In the genomic region with DNA sequence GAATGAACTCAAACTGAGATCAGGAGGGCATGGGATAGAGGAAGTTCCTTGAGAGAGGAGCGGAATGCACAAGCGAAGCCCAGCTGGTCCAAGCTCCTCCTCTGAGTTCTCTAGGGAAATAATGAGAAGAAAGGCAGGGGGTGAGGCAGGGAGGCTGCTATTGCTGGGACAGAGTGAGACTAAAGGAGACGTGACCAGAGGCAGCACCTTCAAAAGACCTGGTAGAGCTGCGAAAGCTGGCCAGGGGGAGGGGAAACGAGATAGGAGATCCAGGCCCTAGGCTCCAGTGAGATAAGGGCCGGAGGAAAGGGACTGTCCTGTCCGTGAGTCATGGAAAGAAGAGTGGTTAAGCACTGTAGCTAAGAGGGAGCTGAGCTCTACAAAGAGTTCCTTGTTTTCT, we compare ENCODE assay signal across 14 mouse cellular contexts. TPM values are rescaled to one million over a fixed set of nuclear protein-coding genes. Genes with fewer than 3 reads are reported as not detected.
DNase-seq lines count a peak whose midpoint lies in the region; ATAC-seq and TF ChIP-seq lines count a peak whose summit lies in the region.
"Had no signal": no experiment of that assay in that cellular context is flagged by ENCODE, and none has a peak within 500 bp of the region (broad histone marks: within the 10 kb centered on the region; RNA-seq: fewer than 3 reads in every experiment).

No protein-coding gene starts in this region.

- WGBS in kidney, embryonic 14.5 days = 57% methylated on average over 7 of the region's 7 CpGs
- 62% methylated on average over 7 of the region's 7 CpGs for WGBS in kidney, embryonic 15.5 days
- WGBS in liver, embryonic 13.5 days (ENCODE audit: insufficient replicate concordance) = 20% methylated on average over 7 of the region's 7 CpGs

- no peaks in the 10 kb centered on the region for H3K36me3 ChIP-seq in kidney, embryonic 14.5 days (ENCODE audit: control insufficient read depth, insufficient read depth, low read length)
- H3K36me3 ChIP-seq in kidney, embryonic 15.5 days = no peaks in the 10 kb centered on the region
- H3K36me3 ChIP-seq in CH12.LX (replicated peaks in 1 of 2; ENCODE audit: control insufficient read depth in 1 of 2, insufficient read depth in 1 of 2, low read length in 1 of 2) = no peaks in the 10 kb centered on the region
- H3K36me3 ChIP-seq in liver, embryonic 13.5 days = no peaks in the 10 kb centered on the region
- H3K36me3 ChIP-seq: limb, embryonic 15.5 days had no signal

- TF ChIP-seq RAD21 in CH12.LX (IDR thresholded peaks at IDR 0.05; ENCODE audit: low read depth, low read length) = no peak

- no peak for TF ChIP-seq CTCF in CH12.LX (conservative IDR thresholded peaks at IDR 0.05 in 1 of 2, IDR thresholded peaks at IDR 0.05 in 1 of 2; ENCODE audit: low read depth in 2 of 2, low read length in 2 of 2)

- ATAC-seq in kidney, embryonic 14.5 days (ENCODE audit: low FRiP score, low TSS enrichment) = peak; percentile 22; the same call in 1 of the 2 replicates
- no peak for ATAC-seq in kidney, embryonic 15.5 days (replicated peaks; ENCODE audit: low FRiP score)
- peak; percentile 20; the same call in 1 of the 2 replicates for ATAC-seq in liver, embryonic 13.5 days (ENCODE audit: low read depth)
- ATAC-seq: inflammation-experienced regulatory T-cells, adult 6 months had no signal

- H3K9ac ChIP-seq in kidney, embryonic 14.5 days (ENCODE audit: low read depth, low read length) = no peak overlapping the region
- H3K9ac ChIP-seq in kidney, embryonic 15.5 days = no peak overlapping the region
- no peak overlapping the region for H3K9ac ChIP-seq in CH12.LX (ENCODE audit: insufficient read depth, low read depth)
- H3K9ac ChIP-seq in liver, embryonic 13.5 days = no peak overlapping the region
- H3K9ac ChIP-seq: limb, embryonic 15.5 days had no signal

- no peaks in the 10 kb centered on the region for H3K79me2 ChIP-seq in CH12.LX (replicated peaks; ENCODE audit: control insufficient read depth, extremely low read depth, insufficient read depth, poor library complexity, severe bottlenecking)

- no peak overlapping the region for H3K4me2 ChIP-seq in kidney, embryonic 14.5 days (replicated peaks; ENCODE audit: low read depth, low read length)
- H3K4me2 ChIP-seq in kidney, embryonic 15.5 days = no peak overlapping the region
- no peak overlapping the region for H3K4me2 ChIP-seq in CH12.LX (ENCODE audit: insufficient read depth, low read depth, poor library complexity, severe bottlenecking)
- no peak overlapping the region for H3K4me2 ChIP-seq in liver, embryonic 13.5 days
- H3K4me2 ChIP-seq: limb, embryonic 15.5 days had no signal

- no peak overlapping the region for H3K4me3 ChIP-seq in kidney, embryonic 14.5 days (ENCODE audit: low read length)
- no peak overlapping the region for H3K4me3 ChIP-seq in kidney, embryonic 15.5 days (replicated peaks)
- H3K4me3 ChIP-seq in CH12.LX (replicated peaks in 1 of 3; ENCODE audit: low read depth in 2 of 3, low read length in 2 of 3, poor library complexity in 1 of 3) = no peak overlapping the region
- no peak overlapping the region for H3K4me3 ChIP-seq in liver, embryonic 13.5 days (replicated peaks)
- H3K4me3 ChIP-seq: limb, embryonic 15.5 days had no signal

- in situ Hi-C loops in CH12.LX (cut with MboI; ENCODE audit: low pct_ligation_motif_present, low pct_unique_long_range_greater_than_20kb, low sequenced_read_pairs) = no loop called here

- H3K27ac ChIP-seq in kidney, embryonic 14.5 days (ENCODE audit: low read depth, low read length) = no peak overlapping the region
- H3K27ac ChIP-seq in kidney, embryonic 15.5 days = no peak overlapping the region
- H3K27ac ChIP-seq in CH12.LX (ENCODE audit: insufficient read depth, low read depth) = no peak overlapping the region
- peak overlapping the region; percentile 60 for H3K27ac ChIP-seq in liver, embryonic 13.5 days
- H3K27ac ChIP-seq: limb, embryonic 15.5 days had no signal

- peak; percentile 86 for DNase-seq in heart, adult 11 months
- DNase-seq in heart, postnatal 25 days (ENCODE audit: low spot score) = no peak
- peak; percentile 55 for DNase-seq in CH12.LX (ENCODE audit: extremely low read depth)
- DNase-seq in liver, embryonic 13.5 days = no peak
- no peak for DNase-seq in layer of hippocampus, adult 9-11 months
- DNase-seq in left cerebral cortex, adult 11 months (ENCODE audit: low spot score) = no peak
- DNase-seq: cerebellum, adult 9-11 months; gastrocnemius, postnatal 36 days; kidney, postnatal 36 days; midbrain, embryonic 14.5 days had no signal

- intact Hi-C loops in heart, postnatal 25 days (cut with DNase I) = loop anchor here (2.0 to 5.0 kb wide), 2 partner anchors 47 to 108 kb away; no protein-coding TSS in a partner anchor

- H3K9me3 ChIP-seq in kidney, embryonic 14.5 days (ENCODE audit: control insufficient read depth, low read length) = no peaks in the 10 kb centered on the region
- H3K9me3 ChIP-seq in kidney, embryonic 15.5 days (replicated peaks) = no peaks in the 10 kb centered on the region
- no peaks in the 10 kb centered on the region for H3K9me3 ChIP-seq in CH12.LX (replicated peaks; ENCODE audit: low read length)
- no peaks in the 10 kb centered on the region for H3K9me3 ChIP-seq in liver, embryonic 13.5 days (replicated peaks)
- H3K9me3 ChIP-seq: limb, embryonic 15.5 days had no signal

- dilution Hi-C loops in CH12.LX (cut with MboI; ENCODE audit: extremely low pct_ligation_motif_present, extremely low pct_unique_long_range_greater_than_20kb, low sequenced_read_pairs) = no loop called here

- no peaks in the 10 kb centered on the region for H3K27me3 ChIP-seq in kidney, embryonic 14.5 days (ENCODE audit: control insufficient read depth, insufficient read depth, low read length)
- H3K27me3 ChIP-seq in kidney, embryonic 15.5 days = 0 out of 2 replicates have a peak, but pooled peaks cover 5% of the 10 kb centered on the region
- H3K27me3 ChIP-seq in CH12.LX (replicated peaks) = no peaks in the 10 kb centered on the region
- no peaks in the 10 kb centered on the region for H3K27me3 ChIP-seq in liver, embryonic 13.5 days

- no peak; the same call in 1 of the 2 replicates for TF ChIP-seq EP300 in CH12.LX (IDR thresholded peaks at IDR 0.05; ENCODE audit: low read length)

- no peak for TF ChIP-seq POLR2A in CH12.LX (IDR thresholded peaks at IDR 0.05; ENCODE audit: low read depth, low read length)

- H3K4me1 ChIP-seq in kidney, embryonic 14.5 days (ENCODE audit: control insufficient read depth, insufficient read depth, low read length) = peaks cover 8% of the 10 kb centered on the region; the same call in 1 of the 2 replicates
- H3K4me1 ChIP-seq in kidney, embryonic 15.5 days = peaks cover 15% of the 10 kb centered on the region
- H3K4me1 ChIP-seq in CH12.LX (ENCODE audit: control insufficient read depth in 1 of 2, insufficient read depth in 2 of 2) = peaks cover 2 to 26% of the 10 kb centered on the region in 2 experiments; a peak in 3 of 4 replicates
- peaks cover 11% of the 10 kb centered on the region for H3K4me1 ChIP-seq in liver, embryonic 13.5 days (replicated peaks)

TF ChIP-seq in CH12.LX, 34 proteins besides CTCF, POLR2A, EP300 and RAD21:
- TF ChIP-seq ZKSCAN1 (IDR thresholded peaks at IDR 0.05; ENCODE audit: borderline replicate concordance, low read depth, low read length) (no peak), TBP (conservative IDR thresholded peaks at IDR 0.05; ENCODE audit: low read depth, low read length) (no peak), ETS1 (conservative IDR thresholded peaks at IDR 0.05; ENCODE audit: low read depth, low read length) (peak; percentile 18; the same call in 1 of the 2 replicates), KAT2A (IDR thresholded peaks at IDR 0.05; ENCODE audit: insufficient replicate concordance, low read length) (no peak), POLR2AphosphoS2 (IDR thresholded peaks at IDR 0.05; ENCODE audit: low read depth, low read length) (no peak)

RNA-seq across cellular contexts. Expression of a gene that starts 20.0 kb away (rescaled TPM):
- 1 to 10 TPM; 6.4 to 7.2 TPM for total RNA-seq in heart, postnatal 25 days (2021)
- polyA plus RNA-seq in kidney, embryonic 14.5 days (2014; fragmentation: Nextera tagmentation; extraction: Ambion mirVana) = 9.6 and 13.7 TPM in 2 replicates
- 13.8 and 15.5 TPM in 2 replicates for polyA plus RNA-seq in kidney, embryonic 15.5 days (2015; fragmentation: Nextera tagmentation; extraction: Ambion mirVana)
- total RNA-seq in CH12.LX (2012; rRNA removed) (47.4 and 56.9 TPM in 2 replicates), CH12.LX (2014; rRNA removed) (52.0 and 54.6 TPM in 2 replicates)
- polyA plus RNA-seq in CH12.LX (2012; ENCODE audit: insufficient read length, low read depth) = 55.9 and 61.2 TPM in 2 replicates
- polyA plus RNA-seq in liver, embryonic 13.5 days (2015; fragmentation: Nextera tagmentation; extraction: Ambion mirVana) = 5.0 and 5.5 TPM in 2 replicates

RNA-seq across cellular contexts. Expression of a gene that starts 39.7 kb away (rescaled TPM):
- total RNA-seq in heart, postnatal 25 days (2021) = 10 to 100 TPM; 23.8 to 26.0 TPM
- 82.3 and 85.5 TPM in 2 replicates for polyA plus RNA-seq in kidney, embryonic 14.5 days (2014; fragmentation: Nextera tagmentation; extraction: Ambion mirVana)
- polyA plus RNA-seq in kidney, embryonic 15.5 days (2015; fragmentation: Nextera tagmentation; extraction: Ambion mirVana) = 73.3 and 82.0 TPM in 2 replicates
- total RNA-seq in CH12.LX (2012; rRNA removed) = 41.9 and 62.3 TPM in 2 replicates
- 65.2 and 72.7 TPM in 2 replicates for total RNA-seq in CH12.LX (2014; rRNA removed)
- 121 and 141 TPM in 2 replicates for polyA plus RNA-seq in CH12.LX (2012; ENCODE audit: insufficient read length, low read depth)
- polyA plus RNA-seq in liver, embryonic 13.5 days (2015; fragmentation: Nextera tagmentation; extraction: Ambion mirVana) = 52.7 and 65.0 TPM in 2 replicates

Comparison
In these comparisons a context has a peak if more than half of its experiments do, and no peak if none do; other contexts are left out.
1. DNase-seq: peak in heart, adult 11 months (single experiment) and CH12.LX (single experiment); none in heart, postnatal 25 days (single experiment), liver, embryonic 13.5 days (single experiment), layer of hippocampus, adult 9-11 months (single experiment) and left cerebral cortex, adult 11 months (single experiment).